Mouse (Mus musculus) hindbrain, embryonic 11.5 days (tissue): ENCODE data around the gene Golga4. TPM values are rescaled to one million over a fixed set of nuclear protein-coding genes. Genes with fewer than 3 reads are reported as not detected.

Source experiments
- ATAC-seq: fragments of 200-750 bp; cut with Nextera tagmentation; 2 replicates; pipeline ENCODE4 v1.8.0; 2017; ENCODE audit warnings: mild to moderate bottlenecking, moderate TSS enrichment, moderate library complexity; ENCODE audit not compliant: low FRiP score
- DNase-seq: peaks from one replicate; pipeline ENCODE4 v3.0.0-alpha.2; 2015; ENCODE audit warnings: low spot score
- H3K27ac ChIP-seq: fragments of 300-500 bp; sonication (generic); 2 replicates; pipeline ENCODE4 v1.5.1; 2014; ENCODE audit warnings: mild to moderate bottlenecking, low read depth, low read length
- H3K27me3 ChIP-seq: fragments of 300-500 bp; sonication (generic); 2 replicates; pipeline ENCODE4 v1.6.1; 2014; ENCODE audit warnings: mild to moderate bottlenecking, low read length, moderate library complexity, mixed read lengths; ENCODE audit not compliant: control insufficient read depth, insufficient read depth
- H3K36me3 ChIP-seq: fragments of 300-500 bp; sonication (generic); 2 replicates; pipeline ENCODE4 v1.6.1; 2014; ENCODE audit warnings: mild to moderate bottlenecking, low read length, moderate library complexity, mixed read lengths; ENCODE audit not compliant: control insufficient read depth, insufficient read depth
- H3K4me1 ChIP-seq: fragments of 300-500 bp; sonication (generic); replicated peaks from 2 replicates; pipeline ENCODE4 v1.6.1; 2014; ENCODE audit warnings: low read length, mixed read lengths; ENCODE audit not compliant: control insufficient read depth, insufficient read depth
- H3K4me2 ChIP-seq: fragments of 300-500 bp; sonication (generic); replicated peaks from 2 replicates; pipeline ENCODE4 v1.6.1; 2014; ENCODE audit warnings: mild to moderate bottlenecking, low read depth, low read length
- H3K4me3 ChIP-seq: fragments of 300-500 bp; sonication (generic); 2 replicates; pipeline ENCODE4 v1.5.1; 2014; ENCODE audit warnings: low read depth, low read length
- H3K9ac ChIP-seq: fragments of 300-500 bp; sonication (generic); 2 replicates; pipeline ENCODE4 v1.6.1; 2014; ENCODE audit warnings: low read depth, low read length
- H3K9me3 ChIP-seq: fragments of 300-500 bp; sonication (generic); 2 replicates; pipeline ENCODE4 v1.6.1; 2016; ENCODE audit warnings: low read length; ENCODE audit not compliant: control insufficient read depth
- WGBS: fragments of 180-500 bp; shearing (Covaris S2); extraction: QIAGEN DNeasy Blood & Tissue Kit; methylation state at CpG from one replicate; pipeline ENCODE4 v1.1.7; 2014; 5-methylcytosine and 5-hydroxymethylcytosine counted together
- polyA plus RNA-seq: library from polyadenylated mRNA; unstranded; fragments of >200 nt; fragmentation: Nextera tagmentation; extraction: Ambion mirVana; gene quantifications from 2 replicates; pipeline ENCODE4 v1.2.1, GENCODE M21; 2014

Golga4 gene
- polyA plus RNA-seq, 1 experiment from 2014 or later = 64.8 TPM

DNA sequence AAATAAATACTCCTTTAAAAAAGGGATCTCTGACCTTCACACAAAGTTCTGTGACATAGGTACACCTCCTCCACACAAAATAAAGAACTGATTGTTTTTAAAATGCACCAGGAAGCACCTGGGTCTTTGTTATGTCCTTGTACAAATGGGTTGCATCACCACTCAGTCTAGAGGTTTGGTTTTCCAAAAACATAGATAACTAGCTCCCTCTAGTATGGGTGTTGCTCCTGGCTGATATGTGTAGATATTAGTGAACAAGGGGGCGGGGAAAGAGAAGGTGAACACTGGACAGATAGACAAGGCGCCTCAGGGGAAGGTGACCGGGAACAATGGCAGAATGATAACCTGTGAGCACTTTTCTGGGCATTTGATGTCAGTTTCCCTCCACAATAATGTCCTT lies 10.1 kb upstream of the Golga4 start:
- Histone ChIP-seq H3K9me3 (no peaks in the 10 kb centered on the region), H3K4me1 (no peaks in the 10 kb centered on the region), H3K27me3 (0 out of 2 replicates have a peak, but pooled peaks cover 2% of the 10 kb centered on the region), H3K4me2 (no peak overlapping the region), H3K27ac (no peak overlapping the region), H3K9ac (no peak overlapping the region), H3K4me3 (no peak overlapping the region), H3K36me3 (no peaks in the 10 kb centered on the region)
- ATAC-seq (no peak), DNase-seq (no peak)
- 93% methylated on average over 3 of the region's 3 CpGs for WGBS

DNA sequence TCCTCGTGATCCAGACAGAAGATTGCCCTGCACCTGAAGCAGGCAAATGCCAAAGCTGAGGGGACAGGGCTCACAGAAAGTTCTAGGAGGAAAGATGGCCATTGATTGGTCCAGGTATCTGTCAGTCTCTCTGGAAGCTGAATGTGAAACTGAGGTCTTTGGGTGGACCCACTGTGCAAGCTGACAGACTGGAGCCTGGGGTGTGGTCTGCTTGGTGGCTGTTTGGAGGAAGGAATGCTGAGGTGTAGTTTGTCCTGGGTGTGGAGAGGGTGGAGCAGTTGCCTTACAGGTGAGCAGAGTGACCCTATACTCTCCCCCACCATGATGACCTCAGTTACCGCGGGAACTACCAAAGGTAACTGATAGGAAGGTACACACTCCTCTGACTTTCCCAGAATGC lies 9.1 kb upstream of the Golga4 start:
- Histone ChIP-seq H3K27ac (no peak overlapping the region), H3K9ac (no peak overlapping the region), H3K27me3 (0 out of 2 replicates have a peak, but pooled peaks cover under 1% of the 10 kb centered on the region), H3K4me3 (no peak overlapping the region), H3K36me3 (no peaks in the 10 kb centered on the region), H3K9me3 (no peaks in the 10 kb centered on the region), H3K4me1 (no peaks in the 10 kb centered on the region), H3K4me2 (no peak overlapping the region)
- DNase-seq = no peak
- ATAC-seq = no peak
- WGBS = 86% methylated on average over 3 of the region's 3 CpGs

DNA sequence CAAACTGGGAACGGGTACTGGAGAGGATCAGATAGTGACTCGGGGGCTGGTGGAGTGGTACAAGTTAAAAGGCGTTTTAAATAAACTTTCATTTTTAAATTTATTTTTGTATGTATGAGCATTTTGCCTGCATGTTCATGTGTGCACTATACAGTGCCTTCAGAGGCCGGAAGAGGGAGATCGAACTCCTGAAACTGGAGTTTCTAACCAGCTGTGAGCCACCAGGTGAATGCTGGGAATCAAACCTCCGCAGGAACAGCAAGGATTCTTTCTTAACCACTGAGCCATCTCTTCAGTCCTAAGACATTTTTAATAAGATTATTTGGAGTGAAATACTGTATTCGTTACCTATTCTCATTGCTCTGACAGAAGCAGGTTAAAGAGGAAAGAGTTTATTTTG lies 8.0 kb upstream of the Golga4 start:
- H3K4me1 ChIP-seq = no peaks in the 10 kb centered on the region
- no peaks in the 10 kb centered on the region for H3K27me3 ChIP-seq
- WGBS = 68% methylated on average over 7 of the region's 7 CpGs
- H3K36me3 ChIP-seq = no peaks in the 10 kb centered on the region
- H3K27ac ChIP-seq = no peak overlapping the region
- H3K9ac ChIP-seq = no peak overlapping the region
- ATAC-seq = no peak
- H3K9me3 ChIP-seq = no peaks in the 10 kb centered on the region
- H3K4me2 ChIP-seq = no peak overlapping the region
- no peak overlapping the region for H3K4me3 ChIP-seq
- no peak for DNase-seq

DNA sequence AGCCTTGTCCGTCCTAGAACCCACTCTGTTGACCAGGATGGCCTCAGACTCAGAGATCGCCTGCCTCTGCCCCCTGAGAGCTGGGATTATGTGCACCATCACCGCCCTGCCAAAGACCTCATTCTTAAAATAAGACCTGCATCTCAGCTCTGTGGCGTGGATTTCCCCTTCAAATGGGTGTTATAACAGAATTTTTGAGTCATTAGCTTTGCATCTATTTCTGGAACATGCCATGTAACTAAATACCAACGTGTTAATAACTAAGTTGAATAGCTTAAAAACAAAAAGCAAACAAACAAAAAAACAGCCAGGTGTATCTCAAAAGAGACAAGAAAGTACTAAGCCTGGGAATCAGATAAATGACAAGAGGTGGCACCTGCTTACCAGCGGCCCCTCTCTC lies 5.1 kb upstream of the Golga4 start:
- ATAC-seq = no peak
- Histone ChIP-seq H3K4me1 (no peaks in the 10 kb centered on the region), H3K27ac (no peak overlapping the region), H3K4me3 (no peak overlapping the region), H3K9ac (no peak overlapping the region), H3K9me3 (no peaks in the 10 kb centered on the region), H3K36me3 (no peaks in the 10 kb centered on the region), H3K4me2 (no peak overlapping the region), H3K27me3 (no peaks in the 10 kb centered on the region)
- DNase-seq = no peak
- WGBS = 82% methylated on average over 6 of the region's 6 CpGs

DNA sequence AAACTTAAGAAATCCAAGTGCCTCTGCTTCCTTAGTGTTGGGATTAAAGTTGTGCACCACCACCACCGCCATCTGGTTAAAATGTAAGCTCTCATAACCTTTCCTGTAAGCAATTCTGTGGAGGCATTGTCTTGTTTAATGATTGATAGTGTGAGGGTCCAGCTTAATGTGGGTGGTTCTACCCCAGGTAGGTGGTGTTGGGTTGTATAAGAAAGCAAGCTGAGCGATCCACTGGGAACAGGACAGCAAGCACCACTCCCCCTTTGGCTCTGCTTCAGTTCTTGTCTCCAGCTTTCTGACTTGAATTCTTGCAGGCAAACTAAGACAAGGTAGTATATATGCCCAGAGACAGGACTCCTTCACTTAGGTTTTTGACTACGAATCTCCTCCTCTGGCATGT lies 1.4 kb upstream of the Golga4 start:
- DNase-seq = no peak
- WGBS = 85% methylated on average over 3 of the region's 3 CpGs
- no peak overlapping the region for H3K27ac ChIP-seq
- H3K27me3 ChIP-seq = no peaks in the 10 kb centered on the region
- H3K9ac ChIP-seq = no peak overlapping the region
- H3K36me3 ChIP-seq = no peaks in the 10 kb centered on the region
- H3K9me3 ChIP-seq = no peaks in the 10 kb centered on the region
- H3K4me3 ChIP-seq = no peak overlapping the region
- no peaks in the 10 kb centered on the region for H3K4me1 ChIP-seq
- H3K4me2 ChIP-seq = no peak overlapping the region
- no peak for ATAC-seq

DNA sequence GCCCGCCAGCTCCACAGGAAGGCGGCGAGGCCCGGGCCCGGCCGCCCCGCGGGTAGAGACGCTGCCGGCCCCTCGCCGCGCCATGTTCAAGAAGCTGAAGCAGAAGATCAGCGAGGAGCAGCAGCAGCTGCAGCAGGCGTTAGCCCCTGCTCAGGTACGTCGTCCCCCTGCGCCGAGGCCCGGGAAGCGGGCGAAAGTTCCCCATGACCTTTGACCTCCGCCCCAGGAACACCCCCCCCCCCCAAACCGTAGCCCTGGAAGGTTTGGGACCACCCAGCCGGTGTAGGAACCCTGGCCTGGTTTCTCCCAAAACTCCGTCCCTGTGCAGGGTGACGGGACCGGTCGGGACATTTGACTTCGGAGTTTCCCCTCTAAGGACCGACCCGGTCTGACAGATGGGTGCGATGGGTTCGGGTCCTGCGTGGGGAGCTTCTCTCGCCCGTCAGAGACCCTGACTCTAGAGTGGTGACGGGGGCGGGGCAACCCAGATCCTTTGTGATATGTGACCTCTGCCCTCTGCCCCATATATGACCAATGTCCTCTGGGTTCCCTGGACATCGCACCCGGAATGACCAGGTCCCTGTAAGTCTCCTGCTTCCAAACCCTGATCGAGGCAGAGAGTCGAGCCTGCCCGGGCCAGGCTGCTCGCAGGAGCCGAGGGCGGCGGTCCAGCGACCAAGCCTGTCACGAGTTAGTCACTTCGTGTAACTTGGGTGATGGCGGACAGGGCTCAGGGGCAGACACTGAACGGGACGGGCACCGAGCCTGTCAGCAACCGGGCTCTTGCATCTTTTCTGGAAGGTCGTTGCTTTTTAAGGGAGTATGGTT lies 551 bp downstream of the Golga4 start:
- Histone ChIP-seq H3K27ac (peak overlapping the region; percentile 54; the same call in 1 of the 2 replicates), H3K36me3 (no peaks in the 10 kb centered on the region), H3K4me1 (no peaks in the 10 kb centered on the region), H3K4me2 (peak overlapping the region; percentile 85), H3K4me3 (peak overlapping the region; percentile 97), H3K27me3 (no peaks in the 10 kb centered on the region), H3K9me3 (no peaks in the 10 kb centered on the region), H3K9ac (peak overlapping the region; percentile 94)
- DNase-seq (peak; percentile 57), ATAC-seq (peak; percentile 76)
- under 1% methylated on average over 44 of the region's 57 CpGs for WGBS

DNA sequence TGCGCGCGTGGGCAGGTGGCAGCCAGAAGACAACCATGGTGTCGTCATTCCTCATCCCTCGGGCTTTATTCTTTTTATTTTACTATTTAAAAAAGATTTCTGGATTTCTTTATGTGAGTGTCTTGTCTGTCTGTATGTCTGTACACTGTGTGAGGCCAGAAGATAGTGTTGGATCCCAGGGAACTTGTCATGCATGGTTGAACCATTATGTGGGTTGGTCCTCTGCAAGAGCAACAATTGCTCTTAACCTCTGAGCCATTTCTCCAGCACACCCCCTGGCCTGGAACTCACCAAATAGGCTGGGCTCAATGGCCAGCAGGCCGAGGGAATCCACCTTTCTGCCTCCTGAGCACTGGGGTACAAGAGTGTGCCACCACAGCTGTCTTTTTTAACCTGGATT lies 1.5 kb downstream of the Golga4 start:
- Histone ChIP-seq H3K4me2 (peak overlapping the region; percentile 85), H3K27me3 (no peaks in the 10 kb centered on the region), H3K36me3 (no peaks in the 10 kb centered on the region), H3K9me3 (no peaks in the 10 kb centered on the region), H3K9ac (no peak overlapping the region), H3K4me1 (no peaks in the 10 kb centered on the region), H3K4me3 (no peak overlapping the region; the same call in 1 of the 2 replicates), H3K27ac (no peak overlapping the region)
- ATAC-seq = no peak
- 72% methylated on average over 6 of the region's 6 CpGs for WGBS
- no peak for DNase-seq

DNA sequence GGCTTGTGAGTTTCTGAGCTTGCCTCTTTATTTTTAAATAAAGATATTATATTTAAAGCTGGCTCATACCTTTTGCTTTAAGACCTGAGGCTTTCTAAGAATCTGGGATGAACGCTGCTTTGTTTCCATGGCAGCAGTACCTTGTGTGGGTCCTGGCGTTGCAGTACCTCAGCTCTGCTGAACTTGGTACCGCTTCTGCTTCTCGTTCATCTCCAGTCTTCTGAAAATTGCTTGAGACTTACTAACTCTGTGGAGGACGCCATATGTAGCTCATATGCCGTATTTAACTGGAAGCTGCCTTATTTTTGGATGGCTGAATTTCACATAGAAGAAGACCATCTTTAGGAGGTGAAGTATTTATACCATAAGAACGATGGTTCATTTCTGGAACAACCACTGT lies 2.5 kb downstream of the Golga4 start:
- no peaks in the 10 kb centered on the region for H3K27me3 ChIP-seq
- DNase-seq = no peak
- H3K9ac ChIP-seq = no peak overlapping the region
- 90% methylated on average over 7 of the region's 7 CpGs for WGBS
- H3K4me3 ChIP-seq = no peak overlapping the region
- no peak overlapping the region for H3K4me2 ChIP-seq
- H3K27ac ChIP-seq = no peak overlapping the region
- no peaks in the 10 kb centered on the region for H3K4me1 ChIP-seq
- no peaks in the 10 kb centered on the region for H3K9me3 ChIP-seq
- H3K36me3 ChIP-seq = no peaks in the 10 kb centered on the region
- no peak for ATAC-seq
